Mouse (Mus musculus) spleen, adult 2 months (tissue): ENCODE results near the gene Spata5.

Source experiments
- CTCF ChIP-seq: fragments of 200-500 bp; IDR thresholded peaks from 2 replicates; pipeline ENCODE4 v1.5.1; 2011; ENCODE audit warnings: mild to moderate bottlenecking, inconsistent platforms; ENCODE audit not compliant: insufficient read depth, insufficient read length, insufficient replicate concordance; ENCODE audit errors: extremely low read depth
- POLR2A ChIP-seq: fragments of 200-500 bp; IDR thresholded peaks from 2 replicates; pipeline ENCODE4 v1.6.1; 2011; ENCODE audit warnings: low read depth, low read length, inconsistent platforms

DNA sequence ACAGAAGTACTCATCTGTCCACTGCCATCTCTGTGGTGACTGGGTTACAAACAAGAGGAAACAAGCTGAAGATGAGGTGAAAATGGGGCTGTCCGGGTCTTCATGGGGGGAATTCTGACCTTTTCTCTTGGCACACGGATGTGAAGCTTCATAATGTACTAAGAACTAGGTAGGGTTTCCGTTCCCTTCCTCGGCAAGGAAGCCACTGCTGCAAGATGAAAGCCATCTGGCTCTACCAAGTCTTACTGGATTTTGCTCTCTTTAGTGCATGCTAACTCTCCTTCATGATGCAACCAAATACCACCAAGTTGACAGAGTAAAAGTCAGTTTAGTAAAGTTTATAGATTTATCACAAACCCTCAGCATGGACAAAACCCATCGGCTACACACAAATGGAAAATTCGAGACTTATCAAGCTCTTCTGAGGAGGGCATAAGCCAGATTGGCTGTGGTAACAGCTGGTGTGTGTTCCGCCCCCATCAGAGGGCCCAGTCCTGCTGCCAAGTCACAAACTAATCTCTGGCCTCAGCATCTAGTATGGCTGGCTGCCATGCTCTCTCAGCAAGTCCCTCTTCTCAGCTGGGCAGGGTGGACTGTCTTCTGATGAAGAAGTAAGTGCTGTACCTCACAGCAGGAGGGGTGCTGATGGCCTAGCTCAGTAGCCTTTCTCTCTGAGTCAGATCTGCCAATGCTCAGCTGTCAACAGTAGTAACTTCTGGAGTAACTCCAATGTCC is 20.9 kb upstream of the Spata5 start:
- no peak for TF ChIP-seq CTCF
- no peak for TF ChIP-seq POLR2A
